Mouse (Mus musculus): ENCODE measurements around the gene Mup6. TPM values are rescaled to one million over a fixed set of nuclear protein-coding genes. Genes with fewer than 3 reads are reported as not detected.
"Not testable (repeated sequence)": the region's sequence is repeated elsewhere in the genome, so short reads cannot be mapped to it uniquely, and the experiment has no call there.

The Mup6 gene
- polyA plus RNA-seq, 1 experiment from 2014 or later, result not detected

- Histone ChIP-seq H3K27ac (ENCODE audit: low read depth) (no peak overlapping the region), H3K36me3 (replicated peaks; ENCODE audit: insufficient read depth, low read length) (no peaks in the 10 kb centered on the region), H3K9me3 (ENCODE audit: low read length) (no peaks in the 10 kb centered on the region), H3K4me1 (ENCODE audit: insufficient read depth) (no peaks in the 10 kb centered on the region), H3K4me2 (ENCODE audit: low read depth, low read length) (no peak overlapping the region), H3K4me3 (ENCODE audit: low read depth, low read length) (no peak overlapping the region), H3K27me3 (ENCODE audit: insufficient read depth, low read length) (no peaks in the 10 kb centered on the region), H3K9ac (replicated peaks) (no peak overlapping the region)
- TF ChIP-seq EP300 (IDR thresholded peaks at IDR 0.05; ENCODE audit: low read depth) (no peak), CTCF (IDR thresholded peaks at IDR 0.05; ENCODE audit: low read depth) (no peak; the same call in 1 of the 2 replicates)
- WGBS (ENCODE audit: insufficient replicate concordance), result 48% methylated on average over 6 of the region's 6 CpGs
- DNase-seq (no peak), ATAC-seq (peak; percentile 27; the same call in 1 of the 2 replicates)
Measured at GRCm38 (mm10) chr4:59932505-59933281, 31.4 kb upstream of the Mup6 start.

GRCm38 (mm10) chr4:59937543-59937942, 26.6 kb upstream of the Mup6 start:
- 68% methylated on average over 2 of the region's 2 CpGs for WGBS (ENCODE audit: insufficient replicate concordance)
- H3K4me2 ChIP-seq (ENCODE audit: low read depth, low read length), result no peak overlapping the region
- H3K36me3 ChIP-seq (replicated peaks; ENCODE audit: insufficient read depth, low read length), result no peaks in the 10 kb centered on the region
- no peaks in the 10 kb centered on the region for H3K4me1 ChIP-seq (ENCODE audit: insufficient read depth)
- H3K27ac ChIP-seq (ENCODE audit: low read depth), result no peak overlapping the region
- H3K9ac ChIP-seq (replicated peaks), result no peak overlapping the region
- H3K27me3 ChIP-seq (ENCODE audit: insufficient read depth, low read length), result no peaks in the 10 kb centered on the region
- no peak overlapping the region for H3K4me3 ChIP-seq (ENCODE audit: low read depth, low read length)
- no peak for DNase-seq
- no peaks in the 10 kb centered on the region for H3K9me3 ChIP-seq (ENCODE audit: low read length)
- TF ChIP-seq EP300 (IDR thresholded peaks at IDR 0.05; ENCODE audit: low read depth), result no peak
- TF ChIP-seq CTCF (IDR thresholded peaks at IDR 0.05; ENCODE audit: low read depth), result no peak
- no peak for ATAC-seq

GRCm38 (mm10) chr4:59960610-59961009, 3.5 kb upstream of the Mup6 start, which contains the start of gene Mup4:
Gene Mup4, minus strand, starts transcription at chr4:59960710.
- H3K27me3 ChIP-seq (ENCODE audit: insufficient read depth, low read length), result no peaks in the 10 kb centered on the region
- H3K4me2 ChIP-seq (ENCODE audit: low read depth, low read length), result no peak within 1 kb of the TSS
- whole genome bisulfite sequencing (ENCODE audit: insufficient replicate concordance), result 54% methylated on average over 3 of the region's 3 CpGs
- H3K9me3 ChIP-seq (ENCODE audit: low read length), result no peaks in the 10 kb centered on the region
- DNase-seq (no peak), ATAC-seq (no peak)
- H3K4me1 ChIP-seq (ENCODE audit: insufficient read depth), result no peaks in the 10 kb centered on the region
- no peak within 1 kb of the TSS for H3K9ac ChIP-seq (replicated peaks)
- TF ChIP-seq EP300 (IDR thresholded peaks at IDR 0.05; ENCODE audit: low read depth), result no peak
- no peak within 1 kb of the TSS for H3K4me3 ChIP-seq (ENCODE audit: low read depth, low read length)
- no peak within 1 kb of the TSS for H3K27ac ChIP-seq (ENCODE audit: low read depth)
- no peaks in the 10 kb centered on the region for H3K36me3 ChIP-seq (replicated peaks; ENCODE audit: insufficient read depth, low read length)

GRCm38 (mm10) chr4:59997894-59998293, 33.8 kb downstream of the Mup6 start:
- ATAC-seq; H3K4me3 ChIP-seq (ENCODE audit: low read depth, low read length); H3K4me1 ChIP-seq (ENCODE audit: insufficient read depth); H3K9me3 ChIP-seq (ENCODE audit: low read length); H3K27ac ChIP-seq (ENCODE audit: low read depth); H3K4me2 ChIP-seq (ENCODE audit: low read depth, low read length); H3K36me3 ChIP-seq (replicated peaks; ENCODE audit: insufficient read depth, low read length); H3K27me3 ChIP-seq (ENCODE audit: insufficient read depth, low read length); H3K9ac ChIP-seq (replicated peaks); DNase-seq: not testable (repeated sequence)

- H3K9ac ChIP-seq (replicated peaks); ATAC-seq; H3K9me3 ChIP-seq (ENCODE audit: low read length); DNase-seq; H3K4me1 ChIP-seq (ENCODE audit: insufficient read depth); H3K27ac ChIP-seq (ENCODE audit: low read depth); H3K4me2 ChIP-seq (ENCODE audit: low read depth, low read length); H3K27me3 ChIP-seq (ENCODE audit: insufficient read depth, low read length); H3K4me3 ChIP-seq (ENCODE audit: low read depth, low read length); H3K36me3 ChIP-seq (replicated peaks; ENCODE audit: insufficient read depth, low read length): not testable (repeated sequence)
- WGBS (ENCODE audit: insufficient replicate concordance), result 82% methylated on average over 7 of the region's 7 CpGs
Measured at GRCm38 (mm10) chr4:60020141-60020540, 56.0 kb downstream of the Mup6 start.

- not testable (repeated sequence) for ATAC-seq; H3K9me3 ChIP-seq (ENCODE audit: low read length); DNase-seq; H3K4me3 ChIP-seq (ENCODE audit: low read depth, low read length); H3K4me1 ChIP-seq (ENCODE audit: insufficient read depth); H3K27me3 ChIP-seq (ENCODE audit: insufficient read depth, low read length); H3K27ac ChIP-seq (ENCODE audit: low read depth); H3K36me3 ChIP-seq (replicated peaks; ENCODE audit: insufficient read depth, low read length); H3K9ac ChIP-seq (replicated peaks); H3K4me2 ChIP-seq (ENCODE audit: low read depth, low read length)
- WGBS (ENCODE audit: insufficient replicate concordance), result 76% methylated on average over 12 of the region's 13 CpGs
Measured at GRCm38 (mm10) chr4:60029334-60030111, 65.4 kb downstream of the Mup6 start.

Other genes with a start within 250 kb of the Mup6 start
- gene Inip, start 162.7 kb upstream of the Mup6 start, polyA plus RNA-seq (2015; fragmentation: Nextera tagmentation; extraction: Ambion mirVana), result 11.2 and 12.6 TPM in 2 replicates
- gene Snx30, start 158.5 kb upstream of the Mup6 start, polyA plus RNA-seq (2015; fragmentation: Nextera tagmentation; extraction: Ambion mirVana), result 3.5 and 4.5 TPM in 2 replicates
- not detected in 2 replicates for gene Slc46a2, start 49.2 kb upstream of the Mup6 start, polyA plus RNA-seq (2015; fragmentation: Nextera tagmentation; extraction: Ambion mirVana)
- not detected in 2 replicates for gene Mup4, start 3.6 kb upstream of the Mup6 start, polyA plus RNA-seq (2015; fragmentation: Nextera tagmentation; extraction: Ambion mirVana)
- not detected in 2 replicates for gene Mup7, start 106.2 kb downstream of the Mup6 start, polyA plus RNA-seq (2015; fragmentation: Nextera tagmentation; extraction: Ambion mirVana)
- not detected in 2 replicates for gene Mup2, start 190.0 kb downstream of the Mup6 start, polyA plus RNA-seq (2015; fragmentation: Nextera tagmentation; extraction: Ambion mirVana)

All from liver, postnatal 0 days (tissue).